Mouse (Mus musculus): ENCODE results near the gene Msi2.

GRCm38 (mm10) chr11:88594804-88595611 lies 123.3 kb downstream of the Msi2 start:
- no peak for TF ChIP-seq GATA1 (IDR thresholded peaks at IDR 0.05; ENCODE audit: borderline replicate concordance, low read length)
- no peak for TF ChIP-seq FLI1 (IDR thresholded peaks at IDR 0.05; ENCODE audit: low read length)
